ENCODE assay signal across 13 mouse cellular contexts in genomic region chr4:53203595-53204400, GRCm38 (mm10). TPM values are rescaled to one million over a fixed set of nuclear protein-coding genes. Genes with fewer than 3 reads are reported as not detected.
DNase-seq lines count a peak whose midpoint lies in the region; ATAC-seq and TF ChIP-seq lines count a peak whose summit lies in the region.
"Had no signal": no experiment of that assay in that cellular context is flagged by ENCODE, and none has a peak within 500 bp of the region (broad histone marks: within the 10 kb centered on the region; RNA-seq: fewer than 3 reads in every experiment).

No protein-coding gene starts in this region.

- no peak overlapping the region for H3K4me2 ChIP-seq in kidney, embryonic 15.5 days
- H3K4me2 ChIP-seq in intestine, embryonic 15.5 days (replicated peaks): no peak overlapping the region
- H3K4me2 ChIP-seq: liver, embryonic 11.5 days had no signal

- peak; percentile 43 for DNase-seq in kidney, adult 2 months
- peak; percentile 43 for DNase-seq in R1 (ENCODE audit: low read depth, low spot score)
- peak; percentile 23 to 44 for DNase-seq in layer of hippocampus, adult 8-10 months (ENCODE audit: low spot score in 2 of 2)
- no peak for DNase-seq in gastrocnemius, postnatal 10 days
- DNase-seq in ovary, postnatal 14 days (ENCODE audit: low spot score): no peak
- DNase-seq in heart, postnatal 4 days: no peak
- DNase-seq: cerebellum, adult 9-11 months; heart, adult 2 months had no signal

- H3K36me3 ChIP-seq in kidney, adult 2 months (ENCODE audit: control insufficient read depth, insufficient read depth, low read length): no peaks in the 10 kb centered on the region
- no peaks in the 10 kb centered on the region for H3K36me3 ChIP-seq in kidney, embryonic 15.5 days
- H3K36me3 ChIP-seq in intestine, embryonic 15.5 days: no peaks in the 10 kb centered on the region

- no peaks in the 10 kb centered on the region for H3K9me3 ChIP-seq in kidney, embryonic 15.5 days (replicated peaks)
- H3K9me3 ChIP-seq in intestine, embryonic 15.5 days: no peaks in the 10 kb centered on the region

- no peak overlapping the region for H3K9ac ChIP-seq in kidney, embryonic 15.5 days
- H3K9ac ChIP-seq in intestine, embryonic 15.5 days: no peak overlapping the region

- no peak for ATAC-seq in kidney, embryonic 15.5 days (replicated peaks; ENCODE audit: low FRiP score)
- ATAC-seq in intestine, embryonic 15.5 days: peak; percentile 83
- ATAC-seq: forebrain, embryonic 14.5 days had no signal

- no peak overlapping the region for H3K4me3 ChIP-seq in kidney, adult 2 months (ENCODE audit: insufficient read depth, low read depth, low read length)
- no peak overlapping the region for H3K4me3 ChIP-seq in kidney, embryonic 15.5 days (replicated peaks)
- H3K4me3 ChIP-seq in intestine, embryonic 15.5 days (replicated peaks): no peak overlapping the region
- H3K4me3 ChIP-seq: heart, adult 2 months; left cerebral cortex, adult 2 months had no signal

- TF ChIP-seq CTCF in kidney, adult 2 months (conservative IDR thresholded peaks at IDR 0.05; ENCODE audit: insufficient read depth, insufficient read length, low read depth, low read length): no peak

- H3K27me3 ChIP-seq in kidney, adult 2 months (replicated peaks; ENCODE audit: control insufficient read depth, insufficient read depth, low read length): no peaks in the 10 kb centered on the region
- H3K27me3 ChIP-seq in kidney, embryonic 15.5 days: no peaks in the 10 kb centered on the region
- H3K27me3 ChIP-seq in intestine, embryonic 15.5 days (replicated peaks): no peaks in the 10 kb centered on the region

- WGBS in kidney, adult 2 months: 59% methylated on average over 15 of the region's 15 CpGs
- WGBS in kidney, embryonic 15.5 days: 63% methylated on average over 15 of the region's 15 CpGs
- WGBS in intestine, embryonic 15.5 days: 64% methylated on average over 15 of the region's 15 CpGs

- H3K27ac ChIP-seq in kidney, adult 2 months (ENCODE audit: insufficient read depth, low read depth, low read length): no peak overlapping the region
- H3K27ac ChIP-seq in kidney, embryonic 15.5 days: no peak overlapping the region
- no peak overlapping the region for H3K27ac ChIP-seq in intestine, embryonic 15.5 days
- H3K27ac ChIP-seq: heart, adult 2 months; left cerebral cortex, adult 2 months had no signal

- no peak for TF ChIP-seq POLR2A in kidney, adult 2 months (IDR thresholded peaks at IDR 0.05; ENCODE audit: low read depth, low read length)

- no peaks in the 10 kb centered on the region for H3K4me1 ChIP-seq in kidney, adult 2 months (ENCODE audit: control insufficient read depth, insufficient read depth, low read length)
- H3K4me1 ChIP-seq in kidney, embryonic 15.5 days: no peaks in the 10 kb centered on the region
- no peaks in the 10 kb centered on the region for H3K4me1 ChIP-seq in intestine, embryonic 15.5 days (replicated peaks)

RNA-seq across cellular contexts. Expression of gene Abca1, which starts 44.1 kb away (rescaled TPM):
- polyA plus RNA-seq in kidney, adult 2 months (2012; rRNA removed): 8.9 and 9.3 TPM in 2 replicates
- polyA plus RNA-seq in kidney, embryonic 15.5 days (2015; fragmentation: Nextera tagmentation; extraction: Ambion mirVana): 3.8 and 4.4 TPM in 2 replicates
- 3.3 and 3.4 TPM in 2 replicates for polyA plus RNA-seq in intestine, embryonic 15.5 days (2015; fragmentation: Nextera tagmentation; extraction: Ambion mirVana)
- 10 to 100 TPM; 23.5 to 37.9 (median 28.2) TPM for total RNA-seq in layer of hippocampus, adult 8-10 months (2022)
- 10 to 100 TPM; 13.8 to 18.3 TPM for total RNA-seq in gastrocnemius, postnatal 10 days (2021)
- 10 to 100 TPM in 1 of 2 experiments, 1 to 10 TPM in 1; 9.5 to 11.6 TPM for total RNA-seq in heart, postnatal 4 days (2021)

Comparison
In these comparisons a context has a peak if more than half of its experiments do, and no peak if none do; other contexts are left out.
1. DNase-seq: peak in kidney, adult 2 months (single experiment), R1 (single experiment) and layer of hippocampus, adult 8-10 months (2 of 2); none in gastrocnemius, postnatal 10 days (single experiment), ovary, postnatal 14 days (single experiment) and heart, postnatal 4 days (single experiment).